Mouse (Mus musculus) ES-Bruce4 (cell line): ENCODE results near the gene Taok1.

Source experiments
- CTCF ChIP-seq: IDR thresholded peaks from one replicate; pipeline ENCODE4 v1.8.1; 2011; ENCODE audit warnings: low read depth, low read length
- EP300 ChIP-seq: IDR thresholded peaks from 2 replicates; pipeline ENCODE4 v1.6.1; 2011; ENCODE audit warnings: low read depth, low read length; ENCODE audit not compliant: insufficient read depth

DNA sequence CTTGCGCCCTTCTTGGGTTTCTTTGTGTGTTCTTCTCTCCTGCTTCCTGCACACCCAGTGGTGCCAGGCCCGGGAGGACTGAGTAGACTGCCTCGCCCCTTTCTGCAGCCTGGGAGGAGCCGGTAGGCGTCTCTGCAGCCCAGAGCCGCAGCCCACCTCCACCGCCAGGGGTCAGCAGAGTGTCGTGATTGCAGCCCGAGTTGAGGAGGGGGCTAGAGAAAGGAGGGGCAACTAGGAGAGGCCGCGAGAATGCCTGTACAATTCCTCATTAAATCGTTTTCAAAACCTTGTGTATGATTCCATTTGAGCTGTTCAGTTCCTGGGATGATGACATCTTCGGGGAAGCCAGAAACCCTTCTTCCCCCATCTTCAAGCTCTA is 116.5 kb downstream of the Taok1 start:
- TF ChIP-seq CTCF, result peak; percentile 95
- 0 out of 2 replicates have a peak, but pooled peaks have one; percentile 27 for TF ChIP-seq EP300
